Mouse (Mus musculus): Measurements from ENCODE around the gene Spty2d1.

DNA sequence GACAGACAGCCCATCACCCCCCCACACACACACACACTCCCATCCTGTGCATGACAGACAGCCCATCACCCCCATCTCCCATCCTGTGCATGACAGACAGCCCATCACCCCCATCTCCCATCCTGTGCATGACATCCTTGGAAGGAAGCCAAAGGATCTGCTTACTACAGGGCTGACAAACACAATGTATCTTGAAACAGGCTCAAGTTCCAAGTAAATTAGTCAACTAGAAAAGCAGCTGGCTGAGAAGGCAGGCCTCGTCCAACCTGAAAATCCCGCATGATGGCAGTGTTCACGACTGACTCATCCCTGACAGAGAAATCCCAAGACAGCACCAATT, 7.6 kb downstream of the Spty2d1 start:
- TF ChIP-seq CTCF (IDR thresholded peaks at IDR 0.05; ENCODE audit: extremely low read depth, insufficient read length, insufficient replicate concordance, low read depth, low read length) (no peak), POLR2A (IDR thresholded peaks at IDR 0.05; ENCODE audit: low read depth, low read length) (no peak)

Measured in small intestine, adult 2 months (tissue).